Mouse (Mus musculus) cortical plate, adult 2 months (tissue): ENCODE measurements around the gene Pkdcc.

Source experiments
- CTCF ChIP-seq: fragments of 200-500 bp; IDR thresholded peaks from 2 replicates; pipeline ENCODE4 v1.5.1; 2011; ENCODE audit warnings: mild to moderate bottlenecking, control low read depth, low read length; ENCODE audit not compliant: insufficient read depth; ENCODE audit errors: extremely low read depth
- POLR2A ChIP-seq: fragments of 200-500 bp; IDR thresholded peaks from 2 replicates; pipeline ENCODE4 v1.6.1; 2011; ENCODE audit warnings: mild to moderate bottlenecking, low read length, control low read depth; ENCODE audit not compliant: insufficient read depth; ENCODE audit errors: extremely low read depth

DNA sequence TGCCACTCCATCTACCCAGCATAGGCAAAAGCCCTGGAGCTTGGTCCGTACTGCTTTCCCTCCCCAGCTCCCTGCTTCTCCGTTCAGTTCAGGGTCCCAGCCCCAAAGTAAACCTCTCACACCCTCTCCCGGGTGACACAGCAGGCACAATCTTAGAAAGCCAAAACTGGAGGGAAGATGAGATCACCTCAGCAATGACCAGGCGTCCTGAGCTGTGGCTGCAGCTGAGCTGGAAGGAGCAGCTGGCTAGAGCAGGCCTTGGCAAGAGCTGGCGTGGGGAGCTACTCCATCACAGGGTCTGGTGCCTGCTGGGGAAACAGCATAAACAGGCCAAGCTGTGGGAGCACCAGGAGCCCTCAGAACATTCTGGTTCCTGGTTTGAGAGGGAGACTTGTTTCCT, 4.6 kb upstream of the Pkdcc start:
- no peak for TF ChIP-seq CTCF
- TF ChIP-seq POLR2A: no peak
